Comparison of ENCODE assay signal across 24 mouse cellular contexts in genomic region chr2:29855585-29856210, GRCm38 (mm10). TPM values are rescaled to one million over a fixed set of nuclear protein-coding genes. Genes with fewer than 3 reads are reported as not detected.
DNase-seq lines count a peak whose midpoint lies in the region; ATAC-seq lines count a peak whose summit lies in the region.
"Had no signal": no experiment of that assay in that cellular context is flagged by ENCODE, and none has a peak within 500 bp of the region (broad histone marks: within the 10 kb centered on the region; RNA-seq: fewer than 3 reads in every experiment).

No protein-coding gene starts in this region.

- no peak overlapping the region for H3K27ac ChIP-seq in forebrain, embryonic 14.5 days (ENCODE audit: low read depth, low read length)
- no peak overlapping the region for H3K27ac ChIP-seq in forebrain, embryonic 16.5 days (ENCODE audit: low read length)
- H3K27ac ChIP-seq in midbrain, embryonic 11.5 days (ENCODE audit: low read depth, low read length) = peak overlapping the region; percentile 90
- no peak overlapping the region for H3K27ac ChIP-seq in midbrain, embryonic 16.5 days (ENCODE audit: low read length)
- peak overlapping the region; percentile 75 for H3K27ac ChIP-seq in hindbrain, embryonic 13.5 days
- peak overlapping the region; percentile 95 for H3K27ac ChIP-seq in neural tube, embryonic 11.5 days (ENCODE audit: low read depth, low read length)
- H3K27ac ChIP-seq: embryonic facial prominence, embryonic 15.5 days; liver, embryonic 15.5 days; lung, embryonic 15.5 days had no signal

- peaks cover 6% of the 10 kb centered on the region; the same call in 1 of the 2 replicates for H3K27me3 ChIP-seq in forebrain, embryonic 14.5 days (replicated peaks; ENCODE audit: control insufficient read depth, insufficient read depth, low read length)
- no peaks in the 10 kb centered on the region; the same call in 1 of the 2 replicates for H3K27me3 ChIP-seq in forebrain, embryonic 16.5 days (replicated peaks; ENCODE audit: control insufficient read depth, insufficient read depth, low read length)
- no peaks in the 10 kb centered on the region for H3K27me3 ChIP-seq in midbrain, embryonic 11.5 days (ENCODE audit: control insufficient read depth, insufficient read depth, low read length)
- no peaks in the 10 kb centered on the region for H3K27me3 ChIP-seq in midbrain, embryonic 16.5 days (ENCODE audit: control insufficient read depth, insufficient read depth, low read depth, low read length)
- H3K27me3 ChIP-seq in hindbrain, embryonic 13.5 days = no peaks in the 10 kb centered on the region
- no peaks in the 10 kb centered on the region for H3K27me3 ChIP-seq in neural tube, embryonic 11.5 days (ENCODE audit: control insufficient read depth, insufficient read depth, low read length)
- H3K27me3 ChIP-seq: embryonic facial prominence, embryonic 15.5 days had no signal

- no peak for DNase-seq in forebrain, embryonic 14.5 days (ENCODE audit: low spot score)
- peak; percentile 91 for DNase-seq in midbrain, embryonic 11.5 days (ENCODE audit: low spot score, missing footprints)
- peak; percentile 54 for DNase-seq in neural tube, embryonic 11.5 days (ENCODE audit: low spot score)
- no peak for DNase-seq in retina, postnatal 1 day
- no peak for DNase-seq in frontal cortex, postnatal 10 days (ENCODE audit: low spot score in 2 of 2)
- DNase-seq: adrenal gland, postnatal 36 days; cerebellum, adult 11 months; cerebellum, adult 9-11 months; kidney, postnatal 4 days; liver; lung, postnatal 36 days; right cerebral cortex, postnatal 25 days; spleen, adult 18-20 months had no signal

- H3K9me3 ChIP-seq in forebrain, embryonic 14.5 days (replicated peaks; ENCODE audit: control insufficient read depth, low read length) = no peaks in the 10 kb centered on the region
- no peaks in the 10 kb centered on the region for H3K9me3 ChIP-seq in forebrain, embryonic 16.5 days (ENCODE audit: control insufficient read depth, low read length)
- no peaks in the 10 kb centered on the region for H3K9me3 ChIP-seq in midbrain, embryonic 11.5 days (ENCODE audit: control insufficient read depth, low read length)
- no peaks in the 10 kb centered on the region for H3K9me3 ChIP-seq in midbrain, embryonic 16.5 days (replicated peaks; ENCODE audit: control insufficient read depth, low read length, poor library complexity, severe bottlenecking)
- H3K9me3 ChIP-seq in hindbrain, embryonic 13.5 days = no peaks in the 10 kb centered on the region
- H3K9me3 ChIP-seq in neural tube, embryonic 11.5 days (ENCODE audit: control insufficient read depth, low read length) = no peaks in the 10 kb centered on the region
- H3K9me3 ChIP-seq: embryonic facial prominence, embryonic 15.5 days; limb, embryonic 10.5 days; liver, embryonic 15.5 days; lung, embryonic 15.5 days; megakaryocyte, embryonic 14.5 days had no signal

- no peaks in the 10 kb centered on the region for H3K36me3 ChIP-seq in forebrain, embryonic 14.5 days (ENCODE audit: control insufficient read depth, insufficient read depth, low read length)
- H3K36me3 ChIP-seq in forebrain, embryonic 16.5 days (ENCODE audit: control insufficient read depth, insufficient read depth) = no peaks in the 10 kb centered on the region
- no peaks in the 10 kb centered on the region for H3K36me3 ChIP-seq in midbrain, embryonic 11.5 days (ENCODE audit: control insufficient read depth, insufficient read depth, low read length)
- H3K36me3 ChIP-seq in midbrain, embryonic 16.5 days (ENCODE audit: control insufficient read depth, insufficient read depth, low read length) = no peaks in the 10 kb centered on the region
- H3K36me3 ChIP-seq in hindbrain, embryonic 13.5 days = no peaks in the 10 kb centered on the region
- no peaks in the 10 kb centered on the region for H3K36me3 ChIP-seq in neural tube, embryonic 11.5 days (ENCODE audit: control insufficient read depth, insufficient read depth, low read length)
- H3K36me3 ChIP-seq: embryonic facial prominence, embryonic 15.5 days; limb, embryonic 10.5 days; liver, embryonic 15.5 days; lung, embryonic 15.5 days had no signal

- no peak for ATAC-seq in forebrain, embryonic 14.5 days
- ATAC-seq in forebrain, embryonic 16.5 days = no peak
- ATAC-seq in midbrain, embryonic 11.5 days (ENCODE audit: low FRiP score) = peak; percentile 48
- no peak for ATAC-seq in midbrain, embryonic 16.5 days
- ATAC-seq in hindbrain, embryonic 13.5 days (ENCODE audit: low FRiP score) = no peak
- ATAC-seq in neural tube, embryonic 11.5 days (ENCODE audit: insufficient read depth, low FRiP score, low TSS enrichment) = 0 out of 2 replicates have a peak, but pooled peaks have one; percentile 30
- ATAC-seq: intestine, postnatal 0 days had no signal

- H3K4me1 ChIP-seq in forebrain, embryonic 14.5 days (ENCODE audit: control insufficient read depth, insufficient read depth, low read length) = 0 out of 2 replicates have a peak, but pooled peaks cover 4% of the 10 kb centered on the region
- no peaks in the 10 kb centered on the region for H3K4me1 ChIP-seq in forebrain, embryonic 16.5 days (replicated peaks; ENCODE audit: control insufficient read depth, insufficient read depth, low read length)
- H3K4me1 ChIP-seq in midbrain, embryonic 11.5 days (ENCODE audit: control insufficient read depth, insufficient read depth, low read length) = peaks cover 68% of the 10 kb centered on the region
- H3K4me1 ChIP-seq in midbrain, embryonic 16.5 days (ENCODE audit: control insufficient read depth, insufficient read depth, low read length) = peaks cover 7% of the 10 kb centered on the region
- H3K4me1 ChIP-seq in hindbrain, embryonic 13.5 days (replicated peaks) = peaks cover 60% of the 10 kb centered on the region
- H3K4me1 ChIP-seq in neural tube, embryonic 11.5 days (ENCODE audit: control insufficient read depth, insufficient read depth, low read length) = peaks cover 44% of the 10 kb centered on the region
- H3K4me1 ChIP-seq: embryonic facial prominence, embryonic 15.5 days; lung, embryonic 15.5 days had no signal

- H3K4me3 ChIP-seq in forebrain, embryonic 14.5 days (ENCODE audit: low read depth, low read length) = no peak overlapping the region
- H3K4me3 ChIP-seq in forebrain, embryonic 16.5 days (replicated peaks; ENCODE audit: low read length) = no peak overlapping the region
- H3K4me3 ChIP-seq in midbrain, embryonic 11.5 days (ENCODE audit: low read depth, low read length) = no peak overlapping the region
- H3K4me3 ChIP-seq in midbrain, embryonic 16.5 days (ENCODE audit: low read depth, low read length) = no peak overlapping the region
- H3K4me3 ChIP-seq in hindbrain, embryonic 13.5 days = no peak overlapping the region
- no peak overlapping the region for H3K4me3 ChIP-seq in neural tube, embryonic 11.5 days (ENCODE audit: low read depth, low read length)
- H3K4me3 ChIP-seq: embryonic facial prominence, embryonic 15.5 days; liver, embryonic 15.5 days; lung, embryonic 15.5 days; megakaryocyte, embryonic 14.5 days; myocyte had no signal

- no peak overlapping the region for H3K4me2 ChIP-seq in forebrain, embryonic 14.5 days (ENCODE audit: low read length)
- no peak overlapping the region for H3K4me2 ChIP-seq in forebrain, embryonic 16.5 days (ENCODE audit: low read length)
- H3K4me2 ChIP-seq in midbrain, embryonic 11.5 days = no peak overlapping the region
- H3K4me2 ChIP-seq in midbrain, embryonic 16.5 days (ENCODE audit: low read length) = no peak overlapping the region
- H3K4me2 ChIP-seq in hindbrain, embryonic 13.5 days = no peak overlapping the region
- H3K4me2 ChIP-seq in neural tube, embryonic 11.5 days (ENCODE audit: low read depth) = peak overlapping the region; percentile 0; the same call in 1 of the 2 replicates
- H3K4me2 ChIP-seq: embryonic facial prominence, embryonic 15.5 days; heart, embryonic 11.5 days; liver, embryonic 15.5 days; lung, embryonic 15.5 days had no signal

- 0 out of 2 replicates have a peak overlapping the region, but pooled peaks have one; percentile 3 for H3K9ac ChIP-seq in forebrain, embryonic 14.5 days (ENCODE audit: low read length)
- no peak overlapping the region for H3K9ac ChIP-seq in forebrain, embryonic 16.5 days (replicated peaks; ENCODE audit: low read depth, low read length)
- peak overlapping the region; percentile 62 for H3K9ac ChIP-seq in midbrain, embryonic 11.5 days (ENCODE audit: low read length)
- H3K9ac ChIP-seq in midbrain, embryonic 16.5 days (ENCODE audit: low read depth, low read length) = no peak overlapping the region
- H3K9ac ChIP-seq in hindbrain, embryonic 13.5 days = no peak overlapping the region; the same call in 1 of the 2 replicates
- peak overlapping the region; percentile 49; the same call in 1 of the 2 replicates for H3K9ac ChIP-seq in neural tube, embryonic 11.5 days (ENCODE audit: low read length)
- H3K9ac ChIP-seq: embryonic facial prominence, embryonic 15.5 days; liver, embryonic 15.5 days; lung, embryonic 15.5 days had no signal

- WGBS in forebrain, embryonic 14.5 days = 77% methylated on average over 10 of the region's 10 CpGs
- WGBS in forebrain, embryonic 16.5 days = 71% methylated on average over 10 of the region's 10 CpGs
- 45% methylated on average over 10 of the region's 10 CpGs for WGBS in midbrain, embryonic 11.5 days
- 45% methylated on average over 10 of the region's 10 CpGs for WGBS in midbrain, embryonic 16.5 days
- 27% methylated on average over 10 of the region's 10 CpGs for WGBS in hindbrain, embryonic 13.5 days
- 24% methylated on average over 10 of the region's 10 CpGs for WGBS in neural tube, embryonic 11.5 days

RNA-seq across cellular contexts. Expression of gene Cercam, which starts 13.3 kb away (rescaled TPM):
- 3.1 and 3.9 TPM in 2 replicates for polyA plus RNA-seq in forebrain, embryonic 14.5 days (2014; fragmentation: Nextera tagmentation; extraction: Ambion mirVana)
- polyA plus RNA-seq in forebrain, embryonic 16.5 days (2015; fragmentation: Nextera tagmentation; extraction: Ambion mirVana) = 7.3 and 8.4 TPM in 2 replicates
- polyA plus RNA-seq in midbrain, embryonic 11.5 days (2014; fragmentation: Nextera tagmentation; extraction: Ambion mirVana) = 13.4 and 14.0 TPM in 2 replicates
- 15.1 and 21.2 TPM in 2 replicates for polyA plus RNA-seq in midbrain, embryonic 16.5 days (2015; fragmentation: Nextera tagmentation; extraction: Ambion mirVana)
- polyA plus RNA-seq in hindbrain, embryonic 13.5 days (2015; fragmentation: Nextera tagmentation; extraction: Ambion mirVana) = 23.8 and 24.9 TPM in 2 replicates
- polyA plus RNA-seq in neural tube, embryonic 11.5 days (2014; fragmentation: Nextera tagmentation; extraction: Ambion mirVana) = 17.5 and 20.2 TPM in 2 replicates

RNA-seq across cellular contexts. Expression of gene Odf2, which starts 33.3 kb away (rescaled TPM):
- polyA plus RNA-seq in forebrain, embryonic 14.5 days (2014; fragmentation: Nextera tagmentation; extraction: Ambion mirVana) = 36.4 and 43.6 TPM in 2 replicates
- 61.4 and 73.7 TPM in 2 replicates for polyA plus RNA-seq in forebrain, embryonic 16.5 days (2015; fragmentation: Nextera tagmentation; extraction: Ambion mirVana)
- 79.4 and 86.7 TPM in 2 replicates for polyA plus RNA-seq in midbrain, embryonic 11.5 days (2014; fragmentation: Nextera tagmentation; extraction: Ambion mirVana)
- polyA plus RNA-seq in midbrain, embryonic 16.5 days (2015; fragmentation: Nextera tagmentation; extraction: Ambion mirVana) = 66.2 and 69.9 TPM in 2 replicates
- 70.3 and 78.3 TPM in 2 replicates for polyA plus RNA-seq in hindbrain, embryonic 13.5 days (2015; fragmentation: Nextera tagmentation; extraction: Ambion mirVana)
- polyA plus RNA-seq in neural tube, embryonic 11.5 days (2014; fragmentation: Nextera tagmentation; extraction: Ambion mirVana) = 74.6 and 78.9 TPM in 2 replicates

RNA-seq across cellular contexts. Expression of gene Urm1, which starts 35.8 kb away (rescaled TPM):
- 20.7 and 21.0 TPM in 2 replicates for polyA plus RNA-seq in forebrain, embryonic 14.5 days (2014; fragmentation: Nextera tagmentation; extraction: Ambion mirVana)
- polyA plus RNA-seq in forebrain, embryonic 16.5 days (2015; fragmentation: Nextera tagmentation; extraction: Ambion mirVana) = 18.9 and 20.2 TPM in 2 replicates
- 18.5 and 21.5 TPM in 2 replicates for polyA plus RNA-seq in midbrain, embryonic 11.5 days (2014; fragmentation: Nextera tagmentation; extraction: Ambion mirVana)
- 21.8 and 29.9 TPM in 2 replicates for polyA plus RNA-seq in midbrain, embryonic 16.5 days (2015; fragmentation: Nextera tagmentation; extraction: Ambion mirVana)
- polyA plus RNA-seq in hindbrain, embryonic 13.5 days (2015; fragmentation: Nextera tagmentation; extraction: Ambion mirVana) = 23.5 and 26.8 TPM in 2 replicates
- polyA plus RNA-seq in neural tube, embryonic 11.5 days (2014; fragmentation: Nextera tagmentation; extraction: Ambion mirVana) = 21.9 and 23.9 TPM in 2 replicates

RNA-seq across cellular contexts. Expression of gene Slc27a4, which starts 53.3 kb away (rescaled TPM):
- 22.6 and 26.1 TPM in 2 replicates for polyA plus RNA-seq in forebrain, embryonic 14.5 days (2014; fragmentation: Nextera tagmentation; extraction: Ambion mirVana)
- polyA plus RNA-seq in forebrain, embryonic 16.5 days (2015; fragmentation: Nextera tagmentation; extraction: Ambion mirVana) = 28.3 and 33.7 TPM in 2 replicates
- polyA plus RNA-seq in midbrain, embryonic 11.5 days (2014; fragmentation: Nextera tagmentation; extraction: Ambion mirVana) = 15.2 and 15.9 TPM in 2 replicates
- polyA plus RNA-seq in midbrain, embryonic 16.5 days (2015; fragmentation: Nextera tagmentation; extraction: Ambion mirVana) = 42.6 and 43.2 TPM in 2 replicates
- 32.6 and 33.4 TPM in 2 replicates for polyA plus RNA-seq in hindbrain, embryonic 13.5 days (2015; fragmentation: Nextera tagmentation; extraction: Ambion mirVana)
- polyA plus RNA-seq in neural tube, embryonic 11.5 days (2014; fragmentation: Nextera tagmentation; extraction: Ambion mirVana) = 20.5 and 20.8 TPM in 2 replicates

Comparison
In these comparisons a context has a peak if more than half of its experiments do, and no peak if none do; other contexts are left out.
1. ATAC-seq: peak in midbrain, embryonic 11.5 days (single experiment) and neural tube, embryonic 11.5 days (single experiment); none in forebrain, embryonic 14.5 days (single experiment), forebrain, embryonic 16.5 days (single experiment), midbrain, embryonic 16.5 days (single experiment) and hindbrain, embryonic 13.5 days (single experiment).
2. H3K27ac ChIP-seq: peak in midbrain, embryonic 11.5 days (single experiment), hindbrain, embryonic 13.5 days (single experiment) and neural tube, embryonic 11.5 days (single experiment); none in forebrain, embryonic 14.5 days (single experiment), forebrain, embryonic 16.5 days (single experiment) and midbrain, embryonic 16.5 days (single experiment).
3. H3K9ac ChIP-seq: peak in forebrain, embryonic 14.5 days (single experiment), midbrain, embryonic 11.5 days (single experiment) and neural tube, embryonic 11.5 days (single experiment); none in forebrain, embryonic 16.5 days (single experiment), midbrain, embryonic 16.5 days (single experiment) and hindbrain, embryonic 13.5 days (single experiment).
4. DNase-seq: peak in midbrain, embryonic 11.5 days (single experiment) and neural tube, embryonic 11.5 days (single experiment); none in forebrain, embryonic 14.5 days (single experiment), retina, postnatal 1 day (single experiment) and frontal cortex, postnatal 10 days (0 of 2).